Mouse (Mus musculus): Measurements from ENCODE around the gene Flot1. TPM values are rescaled to one million over a fixed set of nuclear protein-coding genes. Genes with fewer than 3 reads are reported as not detected.
A peak's percentile ranks its signal among the peaks of the same experiment; 100 is the strongest.

Flot1 gene
- polyA plus RNA-seq, 1 experiment from 2014 or later, result 59.3 TPM

- Histone ChIP-seq H3K27ac (ENCODE audit: low read depth, low read length) (peak overlapping the region; percentile 90), H3K4me3 (ENCODE audit: low read depth, low read length) (peak overlapping the region; percentile 62), H3K36me3 (ENCODE audit: control insufficient read depth, insufficient read depth, low read length) (peaks cover 16% of the 10 kb centered on the region), H3K27me3 (replicated peaks; ENCODE audit: control insufficient read depth, insufficient read depth, low read length) (no peaks in the 10 kb centered on the region), H3K9me3 (ENCODE audit: control insufficient read depth, low read length) (no peaks in the 10 kb centered on the region), H3K9ac (ENCODE audit: low read depth, low read length) (peak overlapping the region; percentile 85), H3K4me1 (replicated peaks; ENCODE audit: control insufficient read depth, insufficient read depth, low read length) (peaks cover 8% of the 10 kb centered on the region), H3K4me2 (peak overlapping the region; percentile 66)
- DNase-seq (ENCODE audit: low spot score) (no peak), ATAC-seq (replicated peaks; ENCODE audit: low FRiP score) (no peak)
- 14% methylated on average over 11 of the region's 11 CpGs for WGBS
These were observed 19.0 kb downstream of the Flot1 start for GRCm38 (mm10) chr17:35842006-35842405.

- no peak overlapping the region for H3K9ac ChIP-seq (ENCODE audit: low read depth, low read length)
- 89% methylated on average over 3 of the region's 3 CpGs for WGBS
- H3K4me1 ChIP-seq (replicated peaks; ENCODE audit: control insufficient read depth, insufficient read depth, low read length), result peaks cover 8% of the 10 kb centered on the region
- no peaks in the 10 kb centered on the region for H3K27me3 ChIP-seq (replicated peaks; ENCODE audit: control insufficient read depth, insufficient read depth, low read length)
- DNase-seq (ENCODE audit: low spot score) (no peak), ATAC-seq (replicated peaks; ENCODE audit: low FRiP score) (no peak)
- H3K9me3 ChIP-seq (ENCODE audit: control insufficient read depth, low read length), result no peaks in the 10 kb centered on the region
- H3K4me3 ChIP-seq (ENCODE audit: low read depth, low read length), result no peak overlapping the region
- H3K36me3 ChIP-seq (ENCODE audit: control insufficient read depth, insufficient read depth, low read length), result peaks cover 30% of the 10 kb centered on the region
- H3K27ac ChIP-seq (ENCODE audit: low read depth, low read length), result no peak overlapping the region
- no peak overlapping the region for H3K4me2 ChIP-seq
These were observed 20.5 kb downstream of the Flot1 start for GRCm38 (mm10) chr17:35843514-35843913.

DNA sequence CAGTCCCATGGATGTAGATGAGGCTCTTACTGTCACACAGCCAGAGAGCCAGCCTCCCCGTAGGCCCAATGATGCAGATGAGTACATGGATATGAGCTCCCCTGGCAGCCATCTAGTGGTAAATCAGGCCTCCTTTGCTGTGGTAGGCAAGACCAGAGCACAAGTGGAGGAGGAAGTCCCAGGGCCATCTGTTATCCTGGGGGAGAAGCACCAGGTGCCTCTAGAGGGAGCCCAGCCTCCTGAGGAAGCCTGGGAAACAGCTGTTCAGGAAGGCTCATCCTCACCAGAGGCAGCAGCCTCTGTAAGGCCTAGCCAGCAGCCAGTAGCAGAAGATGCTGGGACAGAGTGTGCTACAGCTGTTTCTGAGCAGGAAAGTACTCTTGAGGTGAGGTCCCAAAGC lies 25.1 kb downstream of the Flot1 start:
- H3K27ac ChIP-seq (ENCODE audit: low read depth, low read length), result no peak overlapping the region
- H3K36me3 ChIP-seq (ENCODE audit: control insufficient read depth, insufficient read depth, low read length), result peaks cover 65% of the 10 kb centered on the region
- H3K9me3 ChIP-seq (ENCODE audit: control insufficient read depth, low read length), result no peaks in the 10 kb centered on the region
- H3K9ac ChIP-seq (ENCODE audit: low read depth, low read length), result no peak overlapping the region
- WGBS, result 56% methylated on average over 1 of the region's 1 CpGs
- DNase-seq (ENCODE audit: low spot score) (peak; percentile 26), ATAC-seq (replicated peaks; ENCODE audit: low FRiP score) (no peak)
- H3K4me1 ChIP-seq (replicated peaks; ENCODE audit: control insufficient read depth, insufficient read depth, low read length), result peaks cover 10% of the 10 kb centered on the region
- no peaks in the 10 kb centered on the region for H3K27me3 ChIP-seq (replicated peaks; ENCODE audit: control insufficient read depth, insufficient read depth, low read length)
- no peak overlapping the region for H3K4me2 ChIP-seq
- no peak overlapping the region for H3K4me3 ChIP-seq (ENCODE audit: low read depth, low read length)

DNA sequence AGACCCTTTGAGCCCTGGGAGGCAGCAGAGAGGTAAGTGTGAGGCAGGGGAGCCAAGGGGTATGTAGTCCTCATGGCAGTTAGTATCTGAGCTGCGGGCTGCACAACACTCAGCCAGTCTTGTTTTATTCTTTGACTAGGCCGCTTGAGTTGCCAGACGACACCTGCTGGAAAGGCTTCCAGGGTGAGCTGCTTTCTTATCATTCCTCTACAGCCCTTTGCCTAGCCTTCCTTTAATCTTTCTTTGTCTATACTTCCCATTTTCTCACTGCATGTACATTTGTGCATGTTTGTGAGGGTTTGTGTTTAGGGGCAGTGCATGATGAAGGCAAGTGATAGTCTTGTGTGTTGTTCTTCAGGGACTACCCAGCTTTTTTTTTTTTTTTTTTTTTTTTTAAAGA lies 27.9 kb downstream of the Flot1 start:
- peaks cover 66% of the 10 kb centered on the region for H3K36me3 ChIP-seq (ENCODE audit: control insufficient read depth, insufficient read depth, low read length)
- peak; percentile 83 for ATAC-seq (replicated peaks; ENCODE audit: low FRiP score)
- no peak overlapping the region for H3K4me3 ChIP-seq (ENCODE audit: low read depth, low read length)
- WGBS, result 46% methylated on average over 3 of the region's 3 CpGs
- H3K4me1 ChIP-seq (replicated peaks; ENCODE audit: control insufficient read depth, insufficient read depth, low read length), result peaks cover 10% of the 10 kb centered on the region
- H3K27me3 ChIP-seq (replicated peaks; ENCODE audit: control insufficient read depth, insufficient read depth, low read length), result no peaks in the 10 kb centered on the region
- no peak for DNase-seq (ENCODE audit: low spot score)
- no peaks in the 10 kb centered on the region for H3K9me3 ChIP-seq (ENCODE audit: control insufficient read depth, low read length)
- H3K4me2 ChIP-seq, result 0 out of 2 replicates have a peak overlapping the region, but pooled peaks have one; percentile 13
- peak overlapping the region; percentile 10; the same call in 1 of the 2 replicates for H3K9ac ChIP-seq (ENCODE audit: low read depth, low read length)
- peak overlapping the region; percentile 86 for H3K27ac ChIP-seq (ENCODE audit: low read depth, low read length)

- Histone ChIP-seq H3K9ac (ENCODE audit: low read depth, low read length) (no peak overlapping the region), H3K4me1 (replicated peaks; ENCODE audit: control insufficient read depth, insufficient read depth, low read length) (peaks cover 8% of the 10 kb centered on the region), H3K4me2 (no peak overlapping the region), H3K9me3 (ENCODE audit: control insufficient read depth, low read length) (no peaks in the 10 kb centered on the region), H3K27me3 (replicated peaks; ENCODE audit: control insufficient read depth, insufficient read depth, low read length) (no peaks in the 10 kb centered on the region), H3K27ac (ENCODE audit: low read depth, low read length) (no peak overlapping the region; the same call in 1 of the 2 replicates), H3K4me3 (ENCODE audit: low read depth, low read length) (no peak overlapping the region), H3K36me3 (ENCODE audit: control insufficient read depth, insufficient read depth, low read length) (peaks cover 15% of the 10 kb centered on the region)
- DNase-seq (ENCODE audit: low spot score), result no peak
- no peak for ATAC-seq (replicated peaks; ENCODE audit: low FRiP score)
- 82% methylated on average over 1 of the region's 1 CpGs for WGBS
These were observed 36.3 kb downstream of the Flot1 start for GRCm38 (mm10) chr17:35859371-35859770.

DNA sequence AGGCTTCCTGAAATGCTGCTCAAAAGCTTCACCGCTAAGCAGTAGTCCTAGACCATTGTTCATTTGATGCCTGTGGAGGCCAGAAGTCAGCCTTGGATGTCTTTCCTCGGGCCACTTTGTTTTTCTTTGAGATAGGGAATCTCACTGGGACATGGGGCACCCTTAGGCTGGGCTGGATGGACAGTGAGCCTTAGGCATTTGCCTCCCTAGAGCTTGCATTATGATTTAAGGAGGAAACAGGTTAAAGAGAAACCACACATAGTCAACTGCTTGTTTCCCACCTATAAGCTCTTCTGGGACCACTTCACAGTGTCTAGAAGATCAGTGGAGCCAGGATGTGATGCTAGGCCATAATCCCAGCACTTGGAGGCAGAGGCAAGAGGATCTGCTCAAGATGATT lies 36.8 kb downstream of the Flot1 start:
- ATAC-seq (replicated peaks; ENCODE audit: low FRiP score), result no peak
- Histone ChIP-seq H3K27me3 (replicated peaks; ENCODE audit: control insufficient read depth, insufficient read depth, low read length) (no peaks in the 10 kb centered on the region), H3K4me1 (replicated peaks; ENCODE audit: control insufficient read depth, insufficient read depth, low read length) (peaks cover 11% of the 10 kb centered on the region), H3K36me3 (ENCODE audit: control insufficient read depth, insufficient read depth, low read length) (peaks cover 11% of the 10 kb centered on the region), H3K9me3 (ENCODE audit: control insufficient read depth, low read length) (no peaks in the 10 kb centered on the region), H3K4me3 (ENCODE audit: low read depth, low read length) (no peak overlapping the region), H3K27ac (ENCODE audit: low read depth, low read length) (no peak overlapping the region), H3K9ac (ENCODE audit: low read depth, low read length) (no peak overlapping the region), H3K4me2 (no peak overlapping the region)
- WGBS, result 71% methylated on average over 2 of the region's 2 CpGs
- no peak for DNase-seq (ENCODE audit: low spot score)

GRCm38 (mm10) chr17:35860831-35861197 lies 37.8 kb downstream of the Flot1 start:
- H3K27me3 ChIP-seq (replicated peaks; ENCODE audit: control insufficient read depth, insufficient read depth, low read length), result no peaks in the 10 kb centered on the region
- peaks cover 9% of the 10 kb centered on the region for H3K36me3 ChIP-seq (ENCODE audit: control insufficient read depth, insufficient read depth, low read length)
- DNase-seq (ENCODE audit: low spot score) (no peak), ATAC-seq (replicated peaks; ENCODE audit: low FRiP score) (no peak)
- peaks cover 14% of the 10 kb centered on the region for H3K4me1 ChIP-seq (replicated peaks; ENCODE audit: control insufficient read depth, insufficient read depth, low read length)
- H3K9me3 ChIP-seq (ENCODE audit: control insufficient read depth, low read length), result no peaks in the 10 kb centered on the region
- peak overlapping the region; percentile 76 for H3K4me3 ChIP-seq (ENCODE audit: low read depth, low read length)
- peak overlapping the region; percentile 81 for H3K9ac ChIP-seq (ENCODE audit: low read depth, low read length)
- peak overlapping the region; percentile 69 for H3K4me2 ChIP-seq
- peak overlapping the region; percentile 83; the same call in 1 of the 2 replicates for H3K27ac ChIP-seq (ENCODE audit: low read depth, low read length)
- WGBS, result 6% methylated on average over 12 of the region's 12 CpGs

DNA sequence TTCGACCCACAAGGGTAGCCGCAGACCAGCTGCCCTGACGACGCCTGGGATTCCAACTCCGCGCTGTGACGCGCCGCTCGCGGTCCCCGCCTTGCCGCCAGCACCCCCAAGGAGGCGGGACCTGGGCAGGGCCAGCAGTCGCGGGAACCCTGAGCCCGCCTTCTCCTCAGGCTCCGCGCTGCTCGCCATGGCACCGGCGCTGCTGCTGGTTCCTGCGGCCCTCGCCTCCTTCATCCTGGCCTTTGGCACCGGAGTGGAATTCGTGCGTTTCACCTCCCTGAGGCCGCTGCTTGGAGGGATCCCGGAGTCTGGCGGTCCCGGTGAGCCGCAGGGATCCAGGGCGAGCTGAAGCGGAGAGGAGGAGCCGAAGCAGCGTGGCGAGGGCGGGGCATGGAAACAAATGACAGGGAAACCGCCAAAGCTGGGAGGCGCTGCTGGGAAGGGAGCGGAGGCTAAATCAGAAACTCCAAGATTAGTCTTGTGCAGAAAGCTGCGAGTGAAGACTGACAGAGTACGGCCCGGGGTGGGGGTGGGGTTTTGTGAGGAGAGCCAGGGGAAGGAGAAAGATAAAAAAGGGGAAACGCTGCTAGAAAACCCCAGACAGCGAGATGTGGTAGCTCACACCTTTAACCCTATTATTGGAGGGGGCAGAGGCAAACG lies 38.3 kb downstream of the Flot1 start, which contains the start of gene Nrm:
TSS of gene Nrm (plus strand) at position 121 of the 660 bp plus-strand sequence.
- Histone ChIP-seq H3K9me3 (ENCODE audit: control insufficient read depth, low read length) (no peaks in the 10 kb centered on the region), H3K9ac (ENCODE audit: low read depth, low read length) (peak within 1 kb of the TSS; percentile 81), H3K36me3 (ENCODE audit: control insufficient read depth, insufficient read depth, low read length) (peaks cover 9% of the 10 kb centered on the region), H3K27me3 (replicated peaks; ENCODE audit: control insufficient read depth, insufficient read depth, low read length) (no peaks in the 10 kb centered on the region), H3K4me1 (replicated peaks; ENCODE audit: control insufficient read depth, insufficient read depth, low read length) (peaks cover 14% of the 10 kb centered on the region), H3K27ac (ENCODE audit: low read depth, low read length) (peak within 1 kb of the TSS; percentile 83), H3K4me3 (ENCODE audit: low read depth, low read length) (peak within 1 kb of the TSS; percentile 76), H3K4me2 (peak within 1 kb of the TSS; percentile 69)
- peak; percentile 93 for DNase-seq (ENCODE audit: low spot score)
- WGBS, result under 1% methylated on average over 47 of the region's 47 CpGs
- ATAC-seq (replicated peaks; ENCODE audit: low FRiP score), result peak; percentile 93

DNA sequence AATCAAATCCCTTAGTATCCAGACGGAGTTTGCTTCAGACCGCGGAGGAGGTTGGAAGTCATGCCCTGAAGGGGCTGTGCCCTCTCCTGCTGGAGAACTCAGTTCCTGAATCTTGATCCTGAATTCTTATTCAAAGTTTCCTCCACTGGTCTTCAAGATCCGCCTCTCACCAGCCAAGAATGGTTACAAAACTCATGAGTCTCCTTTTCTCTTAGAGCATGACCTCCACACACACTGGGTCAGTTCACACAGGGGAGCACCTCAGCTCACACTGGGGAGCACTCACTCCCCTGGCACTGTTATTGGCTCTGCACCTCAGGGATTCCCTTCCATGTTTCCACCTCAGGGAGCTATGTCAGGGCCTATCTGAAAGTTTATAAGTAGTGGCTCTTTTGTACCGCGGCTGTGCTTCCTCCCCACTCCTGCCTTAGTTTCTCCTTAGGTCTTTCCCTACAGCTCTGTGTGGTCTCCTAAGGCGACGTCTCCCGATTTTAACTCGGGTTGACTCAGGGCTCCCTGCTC lies 41.9 kb downstream of the Flot1 start:
- no peaks in the 10 kb centered on the region for H3K36me3 ChIP-seq (ENCODE audit: control insufficient read depth, insufficient read depth, low read length)
- H3K27me3 ChIP-seq (replicated peaks; ENCODE audit: control insufficient read depth, insufficient read depth, low read length), result peaks cover 4% of the 10 kb centered on the region; the same call in 1 of the 2 replicates
- peak overlapping the region; percentile 59 for H3K4me3 ChIP-seq (ENCODE audit: low read depth, low read length)
- peak overlapping the region; percentile 97 for H3K4me2 ChIP-seq
- WGBS, result 25% methylated on average over 10 of the region's 10 CpGs
- no peak overlapping the region for H3K9ac ChIP-seq (ENCODE audit: low read depth, low read length)
- DNase-seq (ENCODE audit: low spot score), result no peak
- ATAC-seq (replicated peaks; ENCODE audit: low FRiP score), result no peak
- peaks cover 36% of the 10 kb centered on the region for H3K4me1 ChIP-seq (replicated peaks; ENCODE audit: control insufficient read depth, insufficient read depth, low read length)
- H3K27ac ChIP-seq (ENCODE audit: low read depth, low read length), result peak overlapping the region; percentile 82; the same call in 1 of the 2 replicates
- no peaks in the 10 kb centered on the region for H3K9me3 ChIP-seq (ENCODE audit: control insufficient read depth, low read length)

Data from liver, embryonic 11.5 days (tissue).